ENCODE assay signal across 10 mouse cellular contexts in genomic region chr8:108695242-108695880, GRCm38 (mm10).
A peak's percentile ranks its signal among the peaks of the same experiment; 100 is the strongest.
DNase-seq lines count a peak whose midpoint lies in the region; ATAC-seq lines count a peak whose summit lies in the region.
"Had no signal": no experiment of that assay in that cellular context is flagged by ENCODE, and none has a peak within 500 bp of the region (broad histone marks: within the 10 kb centered on the region; RNA-seq: fewer than 3 reads in every experiment).

No protein-coding gene starts in this region.

- peak overlapping the region; percentile 22; the same call in 1 of the 2 replicates for H3K9ac ChIP-seq in kidney, embryonic 15.5 days
- peak overlapping the region; percentile 29; the same call in 1 of the 2 replicates for H3K9ac ChIP-seq in forebrain, embryonic 11.5 days (ENCODE audit: low read length)
- peak overlapping the region; percentile 59 for H3K9ac ChIP-seq in intestine, embryonic 16.5 days (ENCODE audit: low read depth, low read length)
- peak overlapping the region; percentile 66 for H3K9ac ChIP-seq in neural tube, embryonic 13.5 days

- WGBS in kidney, embryonic 15.5 days, result 6% methylated on average over 32 of the region's 32 CpGs
- WGBS in forebrain, embryonic 11.5 days, result 1% methylated on average over 32 of the region's 32 CpGs
- 13% methylated on average over 32 of the region's 32 CpGs for WGBS in intestine, embryonic 16.5 days
- 5% methylated on average over 30 of the region's 32 CpGs for WGBS in neural tube, embryonic 13.5 days

- H3K4me2 ChIP-seq in kidney, embryonic 15.5 days, result peak overlapping the region; percentile 59
- peak overlapping the region; percentile 52 for H3K4me2 ChIP-seq in forebrain, embryonic 11.5 days (ENCODE audit: low read depth, low read length, severe bottlenecking)
- peak overlapping the region; percentile 92 for H3K4me2 ChIP-seq in intestine, embryonic 16.5 days (ENCODE audit: low read depth, low read length)
- H3K4me2 ChIP-seq in neural tube, embryonic 13.5 days, result peak overlapping the region; percentile 56

- H3K27ac ChIP-seq in kidney, embryonic 15.5 days, result no peak overlapping the region
- H3K27ac ChIP-seq in forebrain, embryonic 11.5 days (ENCODE audit: low read depth, low read length), result no peak overlapping the region
- H3K27ac ChIP-seq in intestine, embryonic 16.5 days (ENCODE audit: low read length), result no peak overlapping the region
- H3K27ac ChIP-seq in neural tube, embryonic 13.5 days (replicated peaks), result peak overlapping the region; percentile 77

- ATAC-seq in kidney, embryonic 15.5 days (replicated peaks; ENCODE audit: low FRiP score), result no peak
- ATAC-seq in forebrain, embryonic 11.5 days (replicated peaks; ENCODE audit: low FRiP score), result no peak
- no peak for ATAC-seq in intestine, embryonic 16.5 days
- no peak for ATAC-seq in neural tube, embryonic 13.5 days (ENCODE audit: low read depth)
- no peak for ATAC-seq in cerebellum, adult (ENCODE audit: insufficient number of reproducible peaks, low FRiP score, low TSS enrichment)
- ATAC-seq: Patski had no signal

- H3K36me3 ChIP-seq in kidney, embryonic 15.5 days, result no peaks in the 10 kb centered on the region
- no peaks in the 10 kb centered on the region for H3K36me3 ChIP-seq in forebrain, embryonic 11.5 days (ENCODE audit: control insufficient read depth, insufficient read depth, low read length)
- no peaks in the 10 kb centered on the region for H3K36me3 ChIP-seq in intestine, embryonic 16.5 days (ENCODE audit: control insufficient read depth, insufficient read depth, low read length)
- H3K36me3 ChIP-seq in neural tube, embryonic 13.5 days, result no peaks in the 10 kb centered on the region

- H3K27me3 ChIP-seq in kidney, embryonic 15.5 days, result peaks cover 71% of the 10 kb centered on the region
- H3K27me3 ChIP-seq in forebrain, embryonic 11.5 days (ENCODE audit: control insufficient read depth, insufficient read depth, low read length), result peaks cover 62% of the 10 kb centered on the region
- H3K27me3 ChIP-seq in intestine, embryonic 16.5 days (replicated peaks; ENCODE audit: control insufficient read depth, insufficient read depth, low read length), result peaks cover 39% of the 10 kb centered on the region
- H3K27me3 ChIP-seq in neural tube, embryonic 13.5 days, result peaks cover 79% of the 10 kb centered on the region
- H3K27me3 ChIP-seq: Patski had no signal

- H3K4me3 ChIP-seq in kidney, embryonic 15.5 days (replicated peaks), result peak overlapping the region; percentile 36
- peak overlapping the region; percentile 26 for H3K4me3 ChIP-seq in forebrain, embryonic 11.5 days (ENCODE audit: low read depth, low read length)
- peak overlapping the region; percentile 49 for H3K4me3 ChIP-seq in intestine, embryonic 16.5 days (ENCODE audit: low read length)
- H3K4me3 ChIP-seq in neural tube, embryonic 13.5 days, result peak overlapping the region; percentile 27
- H3K4me3 ChIP-seq: myocyte had no signal

- no peaks in the 10 kb centered on the region for H3K9me3 ChIP-seq in kidney, embryonic 15.5 days (replicated peaks)
- no peaks in the 10 kb centered on the region for H3K9me3 ChIP-seq in forebrain, embryonic 11.5 days (ENCODE audit: control insufficient read depth, low read length)
- no peaks in the 10 kb centered on the region for H3K9me3 ChIP-seq in intestine, embryonic 16.5 days (ENCODE audit: control insufficient read depth, low read length)
- H3K9me3 ChIP-seq in neural tube, embryonic 13.5 days, result no peaks in the 10 kb centered on the region

- no peak for DNase-seq in kidney, adult 8-10 months
- DNase-seq in forebrain, embryonic 11.5 days (ENCODE audit: low spot score), result peak; percentile 53
- DNase-seq in ovary, postnatal 10 days (ENCODE audit: low spot score), result no peak
- DNase-seq in thymus, postnatal 10 days (ENCODE audit: low spot score in 2 of 2), result no peak

- peaks cover 63% of the 10 kb centered on the region for H3K4me1 ChIP-seq in kidney, embryonic 15.5 days
- H3K4me1 ChIP-seq in forebrain, embryonic 11.5 days (replicated peaks; ENCODE audit: control insufficient read depth, insufficient read depth, low read length), result peaks cover 29% of the 10 kb centered on the region
- peaks cover 41% of the 10 kb centered on the region for H3K4me1 ChIP-seq in intestine, embryonic 16.5 days (ENCODE audit: control insufficient read depth, insufficient read depth, low read length)
- H3K4me1 ChIP-seq in neural tube, embryonic 13.5 days (replicated peaks), result peaks cover 70% of the 10 kb centered on the region
